8 mouse cellular contexts compared by ENCODE assay signal in genomic region chr4:141958188-141958587, GRCm38 (mm10). TPM values are rescaled to one million over a fixed set of nuclear protein-coding genes. Genes with fewer than 3 reads are reported as not detected.
A peak's percentile ranks its signal among the peaks of the same experiment; 100 is the strongest.
DNase-seq lines count a peak whose midpoint lies in the region; ATAC-seq and TF ChIP-seq lines count a peak whose summit lies in the region.

No protein-coding gene starts in this region.

- peak overlapping the region; percentile 13; the same call in 1 of the 2 replicates for H3K4me2 ChIP-seq in forebrain, postnatal 0 days (ENCODE audit: low read depth)
- peak overlapping the region; percentile 22; the same call in 1 of the 2 replicates for H3K4me2 ChIP-seq in lung, postnatal 0 days (replicated peaks; ENCODE audit: low read depth, low read length)

- 0 out of 2 replicates have a peak, but pooled peaks cover 4% of the 10 kb centered on the region for H3K4me1 ChIP-seq in forebrain, postnatal 0 days (ENCODE audit: insufficient read depth)
- no peaks in the 10 kb centered on the region; the same call in 1 of the 2 replicates for H3K4me1 ChIP-seq in lung, postnatal 0 days (ENCODE audit: insufficient read depth, low read depth, low read length)

- H3K36me3 ChIP-seq in forebrain, postnatal 0 days (ENCODE audit: insufficient read depth) = no peaks in the 10 kb centered on the region
- H3K36me3 ChIP-seq in lung, postnatal 0 days (ENCODE audit: insufficient read depth, low read length) = no peaks in the 10 kb centered on the region

- H3K9ac ChIP-seq in forebrain, postnatal 0 days = no peak overlapping the region
- H3K9ac ChIP-seq in lung, postnatal 0 days (replicated peaks; ENCODE audit: low read depth) = no peak overlapping the region

- H3K27ac ChIP-seq in forebrain, postnatal 0 days (ENCODE audit: low read depth, low read length) = no peak overlapping the region
- H3K27ac ChIP-seq in lung, postnatal 0 days (ENCODE audit: low read length) = no peak overlapping the region

- peak; percentile 2 for DNase-seq in MEL-GATA-1-ER (ENCODE audit: extremely low read depth, low read depth)
- DNase-seq in cerebellum, adult 18-20 months = peak; percentile 69 to 73
- peak; percentile 90 for DNase-seq in forebrain, postnatal 0 days
- peak; percentile 90 to 91 for DNase-seq in layer of hippocampus, postnatal 10 days (ENCODE audit: low spot score in 2 of 2)
- peak; percentile 87 for DNase-seq in lung, postnatal 0 days (ENCODE audit: low spot score)
- peak; percentile 68 for DNase-seq in ovary, postnatal 10 days (ENCODE audit: low spot score)
- DNase-seq in thymus, postnatal 14 days = peak; percentile 78

- H3K9me3 ChIP-seq in forebrain, postnatal 0 days (ENCODE audit: low read length) = no peaks in the 10 kb centered on the region
- H3K9me3 ChIP-seq in lung, postnatal 0 days (ENCODE audit: low read length) = no peaks in the 10 kb centered on the region

- TF ChIP-seq EP300 in lung, postnatal 0 days (IDR thresholded peaks at IDR 0.05) = no peak

- peak; percentile 52; the same call in 1 of the 2 replicates for ATAC-seq in forebrain, postnatal 0 days
- ATAC-seq in hematopoietic stem cell, adult 5-6 weeks (replicated peaks in 1 of 2; ENCODE audit: insufficient read depth in 1 of 2, low FRiP score in 2 of 2, low TSS enrichment in 1 of 2, low read depth in 1 of 2, poor library complexity in 2 of 2, severe bottlenecking in 2 of 2) = peak; percentile 61 to 63
- ATAC-seq in lung, postnatal 0 days = peak; percentile 38

- no peaks in the 10 kb centered on the region for H3K27me3 ChIP-seq in forebrain, postnatal 0 days (ENCODE audit: insufficient read depth, low read length)
- H3K27me3 ChIP-seq in lung, postnatal 0 days (replicated peaks; ENCODE audit: insufficient read depth, low read length) = no peaks in the 10 kb centered on the region

- WGBS in forebrain, postnatal 0 days = 3% methylated on average over 9 of the region's 9 CpGs
- 5% methylated on average over 9 of the region's 9 CpGs for WGBS in lung, postnatal 0 days

- peak; percentile 94 for TF ChIP-seq CTCF in forebrain, postnatal 0 days (IDR thresholded peaks at IDR 0.05; ENCODE audit: low read depth)
- TF ChIP-seq CTCF in lung, postnatal 0 days (IDR thresholded peaks at IDR 0.05) = peak; percentile 93

- H3K4me3 ChIP-seq in forebrain, postnatal 0 days (ENCODE audit: low read depth, low read length) = no peak overlapping the region
- H3K4me3 ChIP-seq in lung, postnatal 0 days (ENCODE audit: low read depth, low read length) = no peak overlapping the region

RNA-seq across cellular contexts. Expression of gene Fhad1, which starts 56.7 kb away (rescaled TPM):
- total RNA-seq in forebrain, postnatal 0 days (2014; rRNA removed) = 2.0 and 3.9 TPM in 2 replicates
- 3.5 and 4.6 TPM in 2 replicates for polyA plus RNA-seq in forebrain, postnatal 0 days (2015; fragmentation: Nextera tagmentation; extraction: Ambion mirVana)
- total RNA-seq in hematopoietic stem cell, adult 5-6 weeks (2017) = not detected in 2 replicates
- total RNA-seq in layer of hippocampus, postnatal 10 days (2021) = 1 to 10 TPM; 2.1 to 3.5 TPM
- 6.5 and 8.3 TPM in 2 replicates for polyA plus RNA-seq in lung, postnatal 0 days (2015; fragmentation: Nextera tagmentation; extraction: Ambion mirVana)

Comparison
In these comparisons a context has a peak if more than half of its experiments do, and no peak if none do; other contexts are left out.
1. DNase-seq: peak in every context shown above with its lines; median percentile 90 in layer of hippocampus, postnatal 10 days; 90 in forebrain, postnatal 0 days; 87 in lung, postnatal 0 days; 78 in thymus, postnatal 14 days; 71 in cerebellum, adult 18-20 months; 68 in ovary, postnatal 10 days; 2 in MEL-GATA-1-ER.